Mouse (Mus musculus) adrenal gland (tissue): Measurements from ENCODE around the gene Psg27.
"Not testable (repeated sequence)": the region's sequence is repeated elsewhere in the genome, so short reads cannot be mapped to it uniquely, and the experiment has no call there.

ENCODE experiments used
- intact Hi-C: fragments of 180-260 bp; cut with DNase I; formaldehyde crosslinking; loops from one replicate; pipeline ENCODE4 v1.15.1; 2025
- long read RNA-seq, 2 experiments: library from polyadenylated mRNA; unstranded; transcript quantifications; one replicate each; pipeline ENCODE4 v2.0.0; 2020; ENCODE audit warnings: borderline replicate concordance in 1 of 2; ENCODE audit not compliant: insufficient replicate concordance in 1 of 2

Psg27 gene
- long read RNA-seq, experiment 1 = 0 reads
- long read RNA-seq, experiment 2 = 0 reads

DNA sequence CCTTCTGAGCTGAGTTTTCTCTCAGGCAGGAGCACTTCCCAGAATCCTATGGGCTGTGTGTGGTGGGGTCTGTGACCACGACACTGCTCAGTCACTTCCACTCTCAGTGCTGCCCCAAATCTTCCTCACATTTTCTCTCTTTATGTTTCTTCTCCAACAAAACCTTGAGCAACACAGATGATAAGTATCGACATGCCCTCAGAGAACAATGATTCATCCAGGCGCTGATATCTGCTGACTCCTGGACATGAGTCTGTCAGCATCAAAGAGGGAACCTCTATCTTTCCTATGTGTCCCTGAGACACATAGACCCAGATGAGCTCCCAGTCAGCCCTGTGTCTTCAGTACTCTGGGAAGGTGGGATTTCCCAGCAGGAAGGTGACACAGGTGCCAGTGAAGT lies at the start of gene Psg27:
TSS of gene Psg27 (minus strand) at position 101 of the 400 bp plus-strand sequence.
- intact Hi-C loops = no loop called here

GRCm38 (mm10) chr7:18616401-18616800 lies 49.3 kb upstream of the Psg27 start, which contains the start of gene Psg23:
Gene Psg23 (minus strand): TSS chr7:18616501.
- intact Hi-C loops = not testable (repeated sequence)

DNA sequence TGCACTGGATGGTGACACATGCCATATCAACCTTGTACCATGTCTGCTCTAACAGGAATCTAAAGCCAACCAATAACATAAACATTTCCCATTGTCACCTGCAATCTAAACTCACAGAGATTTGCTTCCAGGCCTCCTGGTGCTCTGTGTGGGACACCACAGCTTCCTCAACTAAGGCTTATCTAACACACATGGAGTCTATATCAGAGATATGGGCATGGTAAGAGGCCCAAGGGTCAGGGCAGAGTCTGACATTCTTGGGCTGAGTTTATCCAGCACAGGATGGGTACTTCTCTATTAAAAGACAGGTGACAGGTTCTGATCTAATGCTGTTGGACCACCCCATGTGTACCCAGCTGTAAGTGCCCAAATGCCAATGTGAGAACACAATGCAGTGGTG lies 7.3 kb downstream of the Psg27 start:
- intact Hi-C loops = no loop called here

GRCm38 (mm10) chr7:18555751-18556150 lies 11.4 kb downstream of the Psg27 start:
- intact Hi-C loops = not testable (repeated sequence)

- intact Hi-C loops = no loop called here
Measured at GRCm38 (mm10) chr7:18533420-18533819, 33.7 kb downstream of the Psg27 start.

DNA sequence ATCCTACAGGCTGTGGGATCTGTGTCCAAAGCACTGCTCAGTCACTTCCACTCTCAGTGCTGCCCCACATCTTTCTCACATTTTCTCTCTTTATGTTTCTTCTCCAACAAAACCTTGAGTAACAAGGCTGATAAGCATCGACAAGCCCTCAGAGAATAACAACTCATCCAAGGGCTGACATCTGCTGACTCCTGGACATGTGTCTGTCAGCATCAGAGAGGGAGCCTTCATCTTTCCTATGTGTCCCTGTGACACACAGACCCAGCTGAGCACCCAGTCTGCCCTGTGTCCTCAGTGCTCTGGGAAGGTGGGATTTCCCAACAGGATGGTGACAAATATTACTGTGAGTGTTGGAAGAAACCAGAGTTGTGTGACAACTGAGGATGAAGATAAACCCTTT lies 34.9 kb downstream of the Psg27 start, which contains the start of gene Psg25:
TSS of gene Psg25 (minus strand) at position 101 of the 400 bp plus-strand sequence.
- intact Hi-C loops = no loop called here

DNA sequence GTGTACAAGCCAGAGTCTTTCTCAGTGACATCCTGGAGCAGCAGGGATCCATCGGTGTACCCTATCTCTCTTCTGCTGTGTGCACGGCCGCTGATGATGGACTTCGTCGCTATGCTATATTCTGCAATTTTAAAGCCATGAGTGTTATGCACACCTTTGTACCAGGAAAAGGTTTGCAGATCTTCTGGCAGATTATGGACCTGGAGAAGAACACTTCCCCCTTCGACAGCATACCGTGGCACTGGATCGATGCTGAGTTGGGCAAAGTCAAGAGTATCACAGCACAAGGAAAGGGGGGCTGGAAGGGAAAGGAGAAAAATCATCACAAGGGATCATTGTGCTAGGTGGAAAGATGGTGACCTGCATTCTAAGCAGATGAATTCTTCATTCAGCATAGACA lies 42.4 kb downstream of the Psg27 start:
- intact Hi-C loops = no loop called here

GRCm38 (mm10) chr7:18512848-18513247 lies 54.3 kb downstream of the Psg27 start:
- intact Hi-C loops = not testable (repeated sequence)

GRCm38 (mm10) chr7:18512417-18512816 lies 54.7 kb downstream of the Psg27 start:
- intact Hi-C loops = not testable (repeated sequence)

DNA sequence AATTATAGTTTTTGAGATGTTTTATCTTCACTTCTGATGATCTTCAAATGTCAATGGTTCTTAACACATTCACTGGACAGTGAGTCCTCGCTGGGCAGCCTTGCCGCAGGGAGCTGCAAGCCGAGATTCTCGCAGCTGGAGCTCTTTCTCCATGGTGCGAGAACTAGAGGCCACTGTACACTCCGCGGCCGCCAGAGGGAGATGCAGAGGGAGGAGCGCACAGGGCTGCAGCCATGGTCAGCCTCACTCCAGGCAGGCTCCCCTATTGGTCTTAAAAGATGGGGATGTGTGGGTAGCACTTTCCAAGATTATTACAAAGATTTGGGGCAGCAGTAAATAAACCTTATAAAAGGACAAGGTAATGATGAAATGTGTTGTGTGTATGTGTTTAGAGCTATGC lies 55.6 kb downstream of the Psg27 start:
- intact Hi-C loops = no loop called here
